Mouse (Mus musculus) hindbrain, embryonic 14.5 days (tissue): ENCODE measurements around the gene Tmem88b. TPM values are rescaled to one million over a fixed set of nuclear protein-coding genes. Genes with fewer than 3 reads are reported as not detected.

ENCODE experiments used
- ATAC-seq: fragments of 200-750 bp; cut with Nextera tagmentation; 2 replicates; pipeline ENCODE4 v1.8.0; 2017; ENCODE audit warnings: moderate number of reproducible peaks, mild to moderate bottlenecking, moderate TSS enrichment, moderate library complexity; ENCODE audit not compliant: low FRiP score
- DNase-seq: peaks from one replicate; pipeline ENCODE4 v3.0.0-alpha.2; 2015; ENCODE audit warnings: low spot score
- H3K27ac ChIP-seq: fragments of 300-500 bp; sonication (generic); 2 replicates; pipeline ENCODE4 v1.5.1; 2014; ENCODE audit warnings: mild to moderate bottlenecking, moderate library complexity
- H3K27me3 ChIP-seq: fragments of 300-500 bp; sonication (generic); 2 replicates; pipeline ENCODE4 v1.6.1; 2014; ENCODE audit warnings: mild to moderate bottlenecking, low read length, mixed read lengths; ENCODE audit not compliant: control insufficient read depth, insufficient read depth
- H3K36me3 ChIP-seq: fragments of 300-500 bp; sonication (generic); replicated peaks from 2 replicates; pipeline ENCODE4 v1.6.1; 2014; ENCODE audit not compliant: control insufficient read depth, insufficient read depth
- H3K4me1 ChIP-seq: fragments of 300-500 bp; sonication (generic); replicated peaks from 2 replicates; pipeline ENCODE4 v1.6.1; 2014; ENCODE audit warnings: antibody characterized with exemption, low read length, mixed read lengths; ENCODE audit not compliant: control insufficient read depth, insufficient read depth
- H3K4me2 ChIP-seq: fragments of 300-500 bp; sonication (generic); replicated peaks from 2 replicates; pipeline ENCODE4 v1.6.1; 2014; ENCODE audit warnings: mild to moderate bottlenecking, moderate library complexity
- H3K4me3 ChIP-seq: fragments of 300-500 bp; sonication (generic); replicated peaks from 2 replicates; pipeline ENCODE4 v1.5.1; 2014; ENCODE audit warnings: mild to moderate bottlenecking, low read length
- H3K9ac ChIP-seq: fragments of 300-500 bp; sonication (generic); 2 replicates; pipeline ENCODE4 v1.6.1; 2014
- H3K9me3 ChIP-seq: fragments of 300-500 bp; sonication (generic); 2 replicates; pipeline ENCODE4 v1.6.1; 2016; ENCODE audit warnings: low read length; ENCODE audit not compliant: control insufficient read depth
- WGBS: fragments of 180-500 bp; shearing (Covaris S2); extraction: QIAGEN DNeasy Blood & Tissue Kit; methylation state at CpG from one replicate; pipeline ENCODE4 v1.1.7; 2014; 5-methylcytosine and 5-hydroxymethylcytosine counted together
- polyA plus RNA-seq: library from polyadenylated mRNA; unstranded; fragments of >200 nt; fragmentation: Nextera tagmentation; extraction: Ambion mirVana; gene quantifications from 2 replicates; pipeline ENCODE4 v1.2.1, GENCODE M21; 2014

Gene Tmem88b
- polyA plus RNA-seq, 1 experiment from 2014 or later: 0.84 TPM

- Histone ChIP-seq H3K4me2 (no peak overlapping the region), H3K36me3 (no peaks in the 10 kb centered on the region), H3K9ac (no peak overlapping the region), H3K4me3 (no peak overlapping the region), H3K27ac (no peak overlapping the region), H3K4me1 (peaks cover 18% of the 10 kb centered on the region), H3K9me3 (no peaks in the 10 kb centered on the region), H3K27me3 (no peaks in the 10 kb centered on the region)
- DNase-seq (no peak), ATAC-seq (no peak)
- 83% methylated on average over 4 of the region's 4 CpGs for WGBS
These were observed 6.2 kb downstream of the Tmem88b start for GRCm38 (mm10) chr4:155779498-155779897.

GRCm38 (mm10) chr4:155777816-155778215 is 7.9 kb downstream of the Tmem88b start:
- Histone ChIP-seq H3K4me1 (peaks cover 15% of the 10 kb centered on the region), H3K36me3 (no peaks in the 10 kb centered on the region), H3K9me3 (no peaks in the 10 kb centered on the region), H3K4me2 (no peak overlapping the region), H3K9ac (no peak overlapping the region), H3K27me3 (peaks cover 5% of the 10 kb centered on the region), H3K27ac (no peak overlapping the region), H3K4me3 (no peak overlapping the region)
- 87% methylated on average over 2 of the region's 2 CpGs for WGBS
- ATAC-seq (no peak), DNase-seq (no peak)

GRCm38 (mm10) chr4:155776704-155777335 is 8.9 kb downstream of the Tmem88b start:
- H3K36me3 ChIP-seq: no peaks in the 10 kb centered on the region
- peak overlapping the region; percentile 7; the same call in 1 of the 2 replicates for H3K27ac ChIP-seq

DNA sequence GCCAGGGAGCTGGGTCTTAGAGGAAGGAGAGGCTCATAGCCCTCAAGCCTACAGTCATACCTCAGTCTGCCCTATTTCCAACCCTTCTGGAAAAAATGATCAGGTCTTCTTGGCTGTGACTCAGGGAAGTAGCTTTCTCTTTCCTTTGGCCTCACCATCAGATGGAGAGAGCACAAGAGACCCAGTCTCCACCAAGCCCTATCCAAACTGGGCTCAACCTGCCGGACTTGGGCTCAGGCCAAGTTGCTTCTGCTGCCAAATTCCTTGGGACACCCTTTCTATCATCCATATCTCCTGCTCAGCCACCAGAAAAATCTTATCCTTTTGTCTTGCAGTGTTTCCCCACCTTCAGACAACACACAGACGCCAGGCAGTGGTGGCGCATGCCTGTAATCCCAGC is 9.8 kb downstream of the Tmem88b start:
- DNase-seq (no peak), ATAC-seq (no peak)
- H3K27ac ChIP-seq: no peak overlapping the region
- H3K4me1 ChIP-seq: peaks cover 15% of the 10 kb centered on the region
- peaks cover 5% of the 10 kb centered on the region for H3K27me3 ChIP-seq
- H3K36me3 ChIP-seq: no peaks in the 10 kb centered on the region
- no peak overlapping the region for H3K4me3 ChIP-seq
- H3K4me2 ChIP-seq: no peak overlapping the region
- no peaks in the 10 kb centered on the region for H3K9me3 ChIP-seq
- no peak overlapping the region for H3K9ac ChIP-seq
- 86% methylated on average over 3 of the region's 3 CpGs for WGBS

More at GRCm38 (mm10) chr4:155776704-155777335, 8.9 kb downstream of the Tmem88b start:
- H3K9ac ChIP-seq: no peak overlapping the region
- peaks cover 15% of the 10 kb centered on the region for H3K4me1 ChIP-seq
- 32% methylated on average over 2 of the region's 2 CpGs for WGBS
- DNase-seq: no peak
- no peak for ATAC-seq
- H3K4me3 ChIP-seq: no peak overlapping the region
- H3K4me2 ChIP-seq: no peak overlapping the region
- H3K9me3 ChIP-seq: no peaks in the 10 kb centered on the region
- H3K27me3 ChIP-seq: peaks cover 5% of the 10 kb centered on the region

DNA sequence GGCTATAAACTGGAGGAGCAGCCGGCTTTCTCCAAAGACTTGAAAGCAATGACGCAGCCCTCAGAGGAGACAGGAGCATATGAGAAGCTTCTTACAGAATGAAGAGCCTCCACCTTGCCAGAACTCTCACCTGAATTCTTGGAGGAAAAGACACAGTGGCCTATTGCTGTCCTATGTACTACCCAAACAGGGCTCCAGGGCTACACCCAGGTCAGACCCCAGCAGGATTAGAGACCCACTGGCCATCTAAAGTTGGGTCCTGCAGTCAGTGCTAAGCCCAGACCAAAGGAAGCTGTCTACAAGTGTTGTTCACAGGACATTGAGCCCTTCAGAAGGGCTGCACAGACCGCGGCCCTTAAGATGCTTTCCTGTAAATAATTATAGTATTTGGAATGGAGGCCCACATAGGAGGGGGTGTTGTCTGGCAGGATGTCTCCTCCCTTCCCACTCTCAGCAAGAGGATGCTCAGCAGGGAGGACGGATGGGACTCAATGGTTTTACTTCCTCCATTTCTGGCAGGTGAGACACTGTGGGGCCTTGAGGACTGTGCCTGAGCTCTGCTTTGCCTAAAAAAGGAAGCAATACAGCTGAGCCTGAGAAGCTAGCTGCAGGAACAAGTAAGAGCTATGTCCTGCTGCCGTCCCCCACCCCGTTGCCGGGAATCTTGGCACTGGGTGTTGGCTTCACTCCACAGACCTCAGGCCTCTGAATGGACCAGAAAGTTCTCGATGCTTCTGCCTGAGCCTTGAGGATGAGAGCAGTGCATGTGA is 10.5 kb downstream of the Tmem88b start:
- DNase-seq (no peak), ATAC-seq (no peak)
- H3K4me1 ChIP-seq: peaks cover 20% of the 10 kb centered on the region
- peaks cover 5% of the 10 kb centered on the region for H3K27me3 ChIP-seq
- H3K9me3 ChIP-seq: no peaks in the 10 kb centered on the region
- no peaks in the 10 kb centered on the region for H3K36me3 ChIP-seq
- 63% methylated on average over 9 of the region's 9 CpGs for WGBS
- peak overlapping the region; percentile 77 for H3K4me2 ChIP-seq
- H3K9ac ChIP-seq: peak overlapping the region; percentile 53
- peak overlapping the region; percentile 40 for H3K4me3 ChIP-seq
- H3K27ac ChIP-seq: peak overlapping the region; percentile 56

DNA sequence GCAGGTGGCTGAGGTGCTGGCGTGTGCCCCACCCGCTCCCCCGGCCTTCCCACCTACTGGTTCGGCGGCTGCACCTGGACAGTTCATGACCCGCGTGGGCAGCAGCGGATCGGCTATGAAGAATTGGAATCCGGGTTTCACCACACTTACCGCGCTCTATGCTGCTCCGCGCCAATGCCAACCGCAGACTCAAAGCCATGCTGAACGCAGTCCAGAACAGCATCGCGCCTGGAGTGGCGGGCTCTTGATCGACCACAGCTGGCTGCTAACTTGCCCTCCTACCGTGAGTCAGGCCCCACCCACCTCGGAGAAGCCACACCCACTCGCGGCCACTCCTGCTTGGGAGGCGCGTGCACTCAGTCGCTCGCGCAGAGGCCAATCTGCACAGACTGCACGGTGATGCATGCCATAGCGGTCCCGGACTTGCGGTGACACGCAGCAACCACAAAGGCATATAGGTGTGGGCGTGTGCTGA is 11.4 kb downstream of the Tmem88b start, which contains the start of gene Vwa1:
Gene Vwa1 (minus strand): TSS at position 419 of the 475 bp plus-strand sequence.
- H3K27me3 ChIP-seq: peaks cover 5% of the 10 kb centered on the region
- ATAC-seq (peak; percentile 83), DNase-seq (peak; percentile 81)
- H3K27ac ChIP-seq: peak within 1 kb of the TSS; percentile 56
- peaks cover 26% of the 10 kb centered on the region for H3K4me1 ChIP-seq
- H3K4me3 ChIP-seq: peak within 1 kb of the TSS; percentile 40
- WGBS: 1% methylated on average over 35 of the region's 35 CpGs
- peak within 1 kb of the TSS; percentile 53 for H3K9ac ChIP-seq
- H3K9me3 ChIP-seq: no peaks in the 10 kb centered on the region
- peak within 1 kb of the TSS; percentile 77 for H3K4me2 ChIP-seq
- H3K36me3 ChIP-seq: no peaks in the 10 kb centered on the region

GRCm38 (mm10) chr4:155773335-155774078 is 12.2 kb downstream of the Tmem88b start:
- peak overlapping the region; percentile 53; the same call in 1 of the 2 replicates for H3K9ac ChIP-seq

GRCm38 (mm10) chr4:155772786-155773185 is 12.9 kb downstream of the Tmem88b start:
- H3K9ac ChIP-seq: no peak overlapping the region
- H3K9me3 ChIP-seq: no peaks in the 10 kb centered on the region
- no peak overlapping the region for H3K27ac ChIP-seq
- H3K4me3 ChIP-seq: no peak overlapping the region
- H3K4me2 ChIP-seq: peak overlapping the region; percentile 77
- peaks cover 5% of the 10 kb centered on the region for H3K27me3 ChIP-seq
- 90% methylated on average over 13 of the region's 13 CpGs for WGBS
- H3K4me1 ChIP-seq: peaks cover 26% of the 10 kb centered on the region
- ATAC-seq (no peak), DNase-seq (no peak)
- H3K36me3 ChIP-seq: no peaks in the 10 kb centered on the region

More at GRCm38 (mm10) chr4:155773335-155774078, 12.2 kb downstream of the Tmem88b start:
- ATAC-seq (no peak), DNase-seq (no peak)
- peaks cover 26% of the 10 kb centered on the region for H3K4me1 ChIP-seq
- 41% methylated on average over 5 of the region's 5 CpGs for WGBS
- no peaks in the 10 kb centered on the region for H3K9me3 ChIP-seq
- H3K4me3 ChIP-seq: peak overlapping the region; percentile 40
- H3K27ac ChIP-seq: no peak overlapping the region
- peak overlapping the region; percentile 77 for H3K4me2 ChIP-seq
- H3K27me3 ChIP-seq: peaks cover 5% of the 10 kb centered on the region
- no peaks in the 10 kb centered on the region for H3K36me3 ChIP-seq

GRCm38 (mm10) chr4:155771706-155772105 is 14.0 kb downstream of the Tmem88b start:
- H3K9ac ChIP-seq: no peak overlapping the region
- peaks cover 5% of the 10 kb centered on the region for H3K27me3 ChIP-seq
- H3K4me3 ChIP-seq: no peak overlapping the region
- WGBS: 78% methylated on average over 2 of the region's 2 CpGs
- H3K4me1 ChIP-seq: peaks cover 26% of the 10 kb centered on the region
- H3K4me2 ChIP-seq: no peak overlapping the region
- no peaks in the 10 kb centered on the region for H3K36me3 ChIP-seq
- no peak for ATAC-seq
- DNase-seq: no peak
- H3K9me3 ChIP-seq: no peaks in the 10 kb centered on the region
- H3K27ac ChIP-seq: no peak overlapping the region
